Mouse (Mus musculus) liver, adult 2 months (tissue): ENCODE data around the gene Hck.

ENCODE experiments used
- CTCF ChIP-seq: fragments of 200-500 bp; IDR thresholded peaks from 2 replicates; pipeline ENCODE4 v1.5.1; 2011; ENCODE audit warnings: low read depth, low read length, control low read depth
- POLR2A ChIP-seq: fragments of 200-500 bp; IDR thresholded peaks from 2 replicates; pipeline ENCODE4 v1.6.1; 2011; ENCODE audit warnings: low read length, control low read depth; ENCODE audit not compliant: insufficient read depth; ENCODE audit errors: extremely low read depth

DNA sequence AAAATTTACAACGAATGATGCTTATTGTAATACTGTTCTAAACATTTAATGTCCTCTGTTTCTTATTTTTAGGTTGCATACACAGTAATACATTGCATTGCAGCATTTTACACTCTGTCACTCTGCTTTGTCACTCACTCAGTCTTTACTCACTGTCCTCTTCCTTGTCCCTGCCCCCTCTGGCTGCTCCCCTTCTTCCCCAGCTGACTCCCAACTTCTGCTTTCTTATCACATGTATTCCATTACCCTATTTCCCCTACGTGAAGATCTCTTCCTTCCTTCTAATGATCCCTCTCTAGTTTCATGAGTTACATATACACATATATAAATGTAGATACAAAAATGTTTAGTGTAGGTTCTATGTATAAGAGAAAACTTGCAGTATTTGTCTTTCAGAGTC, 90.8 kb downstream of the Hck start:
- no peak for TF ChIP-seq CTCF
- TF ChIP-seq POLR2A: no peak
